Mouse (Mus musculus) granulocyte monocyte progenitor cell, adult 5-6 weeks (primary cell): ENCODE results near the gene Itpr1. TPM values are rescaled to one million over a fixed set of nuclear protein-coding genes. Genes with fewer than 3 reads are reported as not detected.

Source experiments
- ATAC-seq: replicated peaks from 2 replicates; pipeline ENCODE4 v1.8.0; 2016; ENCODE audit warnings: mild to moderate bottlenecking, moderate TSS enrichment, inconsistent platforms; ENCODE audit not compliant: poor library complexity, severe bottlenecking
- total RNA-seq, 2 experiments: library from RNA; stranded (forward) in 1 of 2; stranded (reverse) in 1 of 2; fragments of 200-712, 200-1000 nt in 1 of 2; fragments of >200 nt in 1 of 2; fragmentation: Nextera tagmentation in 1 of 2; gene quantifications; 2 replicates each; pipeline ENCODE4 v1.2.3; 2014 to 2017

Itpr1 gene
- total RNA-seq, 2 experiments from 2014 or later = 56.4 to 94.5 TPM

- ATAC-seq = no peak
These were observed 154.5 kb downstream of the Itpr1 start for GRCm38 (mm10) chr6:108367412-108367811.

GRCm38 (mm10) chr6:108369031-108369430 lies 156.1 kb downstream of the Itpr1 start:
- no peak for ATAC-seq

GRCm38 (mm10) chr6:108371347-108371893 lies 158.5 kb downstream of the Itpr1 start:
- peak; percentile 84 for ATAC-seq

- no peak for ATAC-seq
These were observed 161.1 kb downstream of the Itpr1 start for GRCm38 (mm10) chr6:108374019-108374418.

GRCm38 (mm10) chr6:108379041-108379440 lies 166.1 kb downstream of the Itpr1 start:
- peak; percentile 98 for ATAC-seq

- no peak for ATAC-seq
These were observed 167.3 kb downstream of the Itpr1 start for GRCm38 (mm10) chr6:108380209-108380608.

- ATAC-seq = no peak
These were observed 177.9 kb downstream of the Itpr1 start for GRCm38 (mm10) chr6:108390624-108391324.

- no peak for ATAC-seq
These were observed 180.2 kb downstream of the Itpr1 start for GRCm38 (mm10) chr6:108393131-108393530.

- no peak for ATAC-seq
These were observed 185.1 kb downstream of the Itpr1 start for GRCm38 (mm10) chr6:108397956-108398355.

GRCm38 (mm10) chr6:108401412-108401955 lies 188.6 kb downstream of the Itpr1 start:
- 0 out of 2 replicates have a peak, but pooled peaks have one; percentile 18 for ATAC-seq

GRCm38 (mm10) chr6:108404736-108405135 lies 191.8 kb downstream of the Itpr1 start:
- no peak for ATAC-seq

- ATAC-seq = peak; percentile 79
These were observed 195.2 kb downstream of the Itpr1 start for GRCm38 (mm10) chr6:108408053-108408452.

- ATAC-seq = no peak
These were observed 195.8 kb downstream of the Itpr1 start for GRCm38 (mm10) chr6:108408726-108409125.

- no peak for ATAC-seq
These were observed 197.9 kb downstream of the Itpr1 start for GRCm38 (mm10) chr6:108410771-108411170.

GRCm38 (mm10) chr6:108411201-108411600 lies 198.3 kb downstream of the Itpr1 start:
- ATAC-seq = no peak

GRCm38 (mm10) chr6:108413006-108413405 lies 200.1 kb downstream of the Itpr1 start:
- ATAC-seq = no peak

- no peak for ATAC-seq
These were observed 200.7 kb downstream of the Itpr1 start for GRCm38 (mm10) chr6:108413593-108413992.

- ATAC-seq = no peak
These were observed 203.0 kb downstream of the Itpr1 start for GRCm38 (mm10) chr6:108415847-108416246.

GRCm38 (mm10) chr6:108417508-108417907 lies 204.6 kb downstream of the Itpr1 start:
- peak; percentile 88 for ATAC-seq

GRCm38 (mm10) chr6:108418218-108418617 lies 205.3 kb downstream of the Itpr1 start:
- ATAC-seq = no peak

- ATAC-seq = no peak
These were observed 212.1 kb downstream of the Itpr1 start for GRCm38 (mm10) chr6:108424749-108425584.
